Mouse (Mus musculus) ES-E14 (cell line): ENCODE measurements around the gene Atp5b.

ENCODE experiments used
- MAFK ChIP-seq: IDR thresholded peaks from 2 replicates; pipeline ENCODE4 v1.6.1; 2014; ENCODE audit warnings: mild to moderate bottlenecking, low read depth, low read length, inconsistent platforms; ENCODE audit not compliant: insufficient read depth
- ZC3H11A ChIP-seq: IDR thresholded peaks from 2 replicates; pipeline ENCODE4 v1.6.1; 2012; ENCODE audit warnings: low read depth, mild to moderate bottlenecking, inconsistent platforms, low read length, borderline replicate concordance

GRCm38 (mm10) chr10:128048157-128048556 lies 34.9 kb upstream of the Atp5b start:
- TF ChIP-seq ZC3H11A, result no peak
- TF ChIP-seq MAFK, result no peak
